Mouse (Mus musculus) heart, adult 9 months (tissue): Measurements from ENCODE around the gene Sgcb.

Experiments used
- DNase-seq, 2 experiments: peaks; one replicate each; pipeline ENCODE4 v3.0.0; 2022; ENCODE audit warnings: low spot score in 2 of 2

Sgcb gene

DNA sequence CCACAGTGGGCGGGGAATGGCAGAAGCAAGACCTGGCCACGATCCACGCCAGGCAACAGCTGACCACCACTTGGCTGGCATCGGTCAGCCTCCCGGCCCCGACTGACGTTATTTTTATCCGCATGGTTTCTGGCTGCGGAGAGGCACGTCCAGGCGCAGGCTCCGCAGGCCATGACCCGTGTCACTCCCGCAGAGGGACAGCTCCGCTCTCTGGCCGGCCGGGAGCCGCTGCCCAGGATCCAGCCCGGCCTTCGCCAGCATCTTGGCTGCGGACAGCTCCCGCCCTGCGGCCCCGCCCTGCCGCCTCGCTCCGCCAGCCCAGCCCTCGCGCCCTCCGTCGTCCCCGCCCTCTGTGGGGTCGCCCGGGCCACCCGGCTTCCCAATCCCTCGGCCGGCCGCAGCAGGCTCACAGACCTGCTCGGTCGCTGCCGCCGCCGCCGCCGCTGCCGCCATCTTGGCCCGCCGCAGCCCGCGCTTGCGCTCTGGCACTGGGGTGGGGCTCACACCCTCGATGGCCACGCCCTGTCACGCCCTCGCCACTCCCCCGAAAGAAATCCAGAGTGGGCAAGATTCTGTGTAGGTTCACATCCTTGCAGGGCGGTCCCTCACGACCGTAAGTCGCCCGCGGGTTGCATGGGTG is at the start of gene Sgcb:
Gene Sgcb (minus strand): TSS at position 530 of the 640 bp plus-strand sequence.
- DNase-seq, result peak; percentile 90 to 92

DNA sequence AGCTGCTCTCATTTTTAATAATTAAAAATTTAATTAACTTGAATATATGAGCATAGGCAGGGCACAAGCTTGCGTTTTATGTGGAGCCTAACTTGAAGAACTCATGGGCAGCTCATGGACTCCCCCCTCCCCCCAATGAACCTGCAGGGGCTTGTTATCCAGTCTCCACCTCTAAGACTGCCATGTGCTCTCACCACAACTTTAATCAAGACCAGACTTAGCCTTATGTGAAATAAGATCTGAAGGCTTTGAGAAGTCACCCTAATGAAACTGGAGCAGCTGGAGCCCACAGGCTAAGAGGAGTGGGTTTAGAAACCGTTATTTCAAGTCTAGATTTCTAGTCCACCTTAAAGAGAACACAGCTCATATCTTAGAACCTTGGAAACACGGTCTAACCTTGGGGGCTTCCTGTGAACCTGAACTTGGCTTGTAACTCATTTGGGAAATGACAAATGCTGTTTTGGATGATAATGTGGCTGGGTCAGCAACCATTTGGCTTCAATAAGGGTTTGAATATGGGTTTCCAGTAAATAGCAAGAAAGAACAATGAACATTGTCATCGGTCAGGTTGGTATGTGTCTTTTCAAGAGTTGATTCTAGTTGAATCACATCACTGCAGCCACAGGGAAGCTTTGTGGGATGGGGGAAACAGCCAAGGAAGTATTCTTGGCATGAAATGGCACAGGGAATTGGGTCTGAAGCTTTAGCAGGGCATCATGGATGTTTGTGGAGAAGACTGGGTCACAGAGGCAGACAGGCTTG is 46.8 kb upstream of the Sgcb start:
- no peak for DNase-seq

DNA sequence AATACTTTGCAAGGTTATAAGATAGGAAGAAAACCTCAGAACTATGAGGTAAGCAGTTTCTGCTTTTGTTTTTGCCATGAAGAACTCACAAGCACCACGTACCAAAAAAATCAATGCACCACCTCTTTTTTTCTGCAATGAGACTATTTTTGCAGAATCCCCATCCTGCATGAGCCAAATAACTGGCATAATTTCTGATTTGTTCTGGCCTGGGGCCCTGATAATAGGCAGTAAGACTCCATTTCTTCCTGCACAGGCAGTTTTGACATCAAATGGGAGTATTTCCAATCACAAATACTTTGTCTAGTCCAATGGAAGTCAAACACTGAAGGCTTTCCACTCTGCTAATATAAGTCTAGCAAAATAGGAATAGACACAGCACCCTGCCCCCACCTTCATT is 46.2 kb upstream of the Sgcb start:
- DNase-seq, result no peak

DNA sequence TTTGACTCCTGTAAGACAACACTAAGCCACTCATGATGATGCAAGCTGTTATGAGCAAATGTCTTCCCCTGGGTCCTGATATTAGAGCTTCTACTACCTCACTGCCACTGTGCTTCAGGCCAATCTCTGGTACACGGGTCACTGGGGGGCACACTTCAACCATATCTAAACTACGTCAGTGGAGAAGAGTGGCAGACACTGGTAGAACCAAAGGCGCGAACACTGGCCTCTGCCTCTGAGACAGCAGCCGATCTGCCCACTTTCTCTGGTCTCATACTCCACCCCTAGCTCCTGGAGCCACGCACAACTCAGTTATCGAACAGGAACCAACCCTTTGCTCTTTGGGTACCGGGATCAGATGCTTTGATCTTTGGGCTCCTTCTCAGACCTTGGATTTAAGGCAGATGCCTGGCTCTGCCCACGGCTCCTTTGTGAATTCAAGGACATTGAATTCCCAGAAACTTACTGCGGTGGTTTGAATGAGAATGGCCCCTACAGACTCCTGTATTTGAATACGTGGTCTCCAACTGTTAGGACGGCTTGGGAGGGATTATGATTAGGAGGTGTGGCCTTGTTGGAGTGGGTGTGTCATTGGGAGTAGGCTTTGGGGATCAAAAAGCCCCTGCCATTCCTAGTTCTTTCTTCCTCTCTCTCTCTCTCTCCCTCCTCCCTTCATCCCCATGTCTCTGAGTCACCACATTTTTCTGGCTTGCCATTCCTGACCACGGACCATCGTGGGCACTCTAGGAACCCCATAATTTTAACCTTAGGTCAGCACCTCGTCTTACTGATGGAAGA is 44.3 kb upstream of the Sgcb start:
- no peak for DNase-seq

DNA sequence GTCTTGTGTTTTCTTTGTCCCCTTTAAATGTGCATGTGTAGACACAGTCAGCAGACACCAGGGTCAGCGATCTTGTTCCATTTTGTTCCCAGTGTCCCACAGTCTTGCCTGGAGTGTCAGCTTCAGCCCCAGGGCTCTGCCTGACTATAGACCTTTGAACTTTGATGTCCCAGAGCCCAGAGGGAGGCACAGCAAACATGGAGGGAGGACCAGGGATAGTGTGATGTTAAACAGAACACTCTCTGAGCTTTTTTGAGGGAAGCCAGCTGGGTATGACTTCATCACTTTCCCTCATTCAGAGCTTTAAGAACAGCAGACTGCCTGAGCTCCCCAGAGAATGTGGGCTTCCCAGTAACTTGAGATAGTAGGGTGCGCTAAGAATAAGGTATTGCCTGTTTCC is 42.6 kb upstream of the Sgcb start:
- DNase-seq, result peak; percentile 56 to 65

DNA sequence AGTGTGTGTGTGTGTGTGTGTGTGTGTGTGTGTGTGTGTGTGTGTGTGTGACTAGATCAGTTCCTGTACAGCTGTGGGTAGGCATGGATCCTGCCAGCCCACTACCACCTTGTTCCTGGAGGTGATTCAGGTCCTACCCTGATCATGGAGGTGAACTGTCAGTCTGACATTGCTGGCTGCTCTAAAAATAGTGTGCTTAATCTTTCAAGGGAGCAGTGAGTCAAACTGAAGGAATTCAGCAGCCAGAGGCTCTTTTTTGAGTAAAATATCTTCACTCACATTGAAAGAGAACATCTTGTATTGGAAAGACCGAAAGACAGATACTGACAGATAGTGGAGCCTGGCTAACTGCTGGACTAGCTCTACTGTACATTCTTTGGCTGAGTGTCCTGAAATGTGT is 41.0 kb upstream of the Sgcb start:
- DNase-seq, result peak; percentile 24 to 29

DNA sequence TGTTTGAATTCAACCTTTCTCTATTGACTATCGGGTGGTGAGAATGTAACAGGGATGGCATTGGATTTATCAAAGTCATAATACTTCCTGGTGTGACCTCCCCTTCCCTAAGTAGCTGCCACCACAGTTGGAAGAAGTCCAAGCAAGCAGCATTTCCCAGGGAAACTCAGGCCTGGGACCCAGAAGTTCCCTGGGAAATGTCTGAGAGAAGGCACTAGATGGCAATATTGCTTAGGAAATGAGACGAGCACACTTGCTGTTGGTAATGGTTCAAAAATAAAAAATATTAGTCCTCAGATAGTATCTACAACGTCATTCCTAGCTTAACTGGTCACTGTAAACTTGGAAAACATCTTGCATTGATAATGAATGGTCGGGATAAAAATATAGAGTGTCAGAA is 38.6 kb upstream of the Sgcb start:
- DNase-seq, result peak in 1 of 2 experiments; percentile 25

DNA sequence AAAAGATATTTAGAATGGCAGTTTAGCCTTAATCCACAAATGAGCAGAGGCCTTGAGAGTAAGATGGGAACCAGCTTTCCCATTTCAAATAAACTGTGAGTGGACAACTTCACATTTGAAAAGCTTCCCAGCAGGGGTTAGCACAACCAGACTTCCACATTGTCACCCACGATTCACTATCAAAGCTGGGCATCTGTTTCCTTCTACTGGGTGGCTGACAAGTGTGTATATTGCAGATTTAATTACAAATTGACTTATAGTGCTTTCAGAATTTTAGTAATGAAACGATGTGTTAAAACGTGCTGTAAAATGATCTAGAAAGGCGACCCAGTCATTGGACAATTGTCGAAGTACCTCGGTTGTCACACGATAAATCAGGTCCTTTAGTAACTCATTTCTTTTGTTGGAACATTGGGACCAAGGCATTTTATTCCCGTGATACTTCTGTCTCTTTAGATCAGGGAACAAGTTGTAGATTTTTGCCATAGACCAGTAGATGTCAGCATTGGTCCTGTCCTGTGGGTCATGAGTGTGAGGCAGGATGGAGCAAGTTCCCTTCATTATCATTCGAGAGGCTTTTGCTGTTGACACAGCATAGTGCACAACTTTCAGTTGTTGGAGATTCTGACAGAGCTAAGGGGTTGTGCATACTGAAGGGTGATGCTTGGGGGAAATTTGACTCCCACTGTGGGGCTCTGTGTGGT is 36.3 kb upstream of the Sgcb start:
- DNase-seq, result no peak

DNA sequence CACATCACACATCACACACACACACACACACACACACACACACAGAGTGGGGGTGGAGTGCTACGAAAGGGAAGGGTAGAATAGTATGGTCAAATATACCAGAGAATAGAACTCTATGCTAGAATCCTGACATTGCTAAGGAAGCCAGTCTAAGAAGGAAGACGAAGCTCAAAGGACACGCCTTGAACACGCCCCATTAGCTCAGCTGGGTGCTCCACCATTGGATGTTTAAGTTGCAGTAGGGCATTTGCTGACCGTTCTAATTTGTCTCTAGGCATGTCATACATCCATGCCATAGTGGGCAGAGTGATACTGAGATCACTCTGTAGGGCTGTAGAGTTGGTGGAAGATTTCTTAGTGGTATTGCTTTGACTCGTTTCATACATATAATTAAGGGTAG is 35.6 kb upstream of the Sgcb start:
- DNase-seq, result no peak

DNA sequence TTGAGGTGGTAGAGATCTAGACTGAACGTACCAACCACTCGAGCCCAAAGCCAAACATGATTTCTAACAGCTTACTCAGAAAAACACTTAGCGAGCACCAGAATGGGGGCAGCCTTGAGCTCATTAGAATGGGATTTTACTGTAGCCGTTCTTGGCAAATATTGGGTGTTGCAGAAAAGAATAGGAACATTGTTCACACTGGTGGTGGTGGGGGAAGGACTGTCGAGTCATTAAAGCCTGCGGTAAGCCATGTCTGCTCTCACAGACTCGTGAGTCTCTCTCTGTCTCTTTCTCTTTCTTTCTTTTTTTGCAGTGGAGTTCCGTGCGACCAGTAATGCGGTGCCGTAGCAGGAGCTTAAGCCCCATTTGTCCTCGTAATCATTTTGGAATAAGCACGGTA is 29.0 kb upstream of the Sgcb start:
- DNase-seq, result no peak

DNA sequence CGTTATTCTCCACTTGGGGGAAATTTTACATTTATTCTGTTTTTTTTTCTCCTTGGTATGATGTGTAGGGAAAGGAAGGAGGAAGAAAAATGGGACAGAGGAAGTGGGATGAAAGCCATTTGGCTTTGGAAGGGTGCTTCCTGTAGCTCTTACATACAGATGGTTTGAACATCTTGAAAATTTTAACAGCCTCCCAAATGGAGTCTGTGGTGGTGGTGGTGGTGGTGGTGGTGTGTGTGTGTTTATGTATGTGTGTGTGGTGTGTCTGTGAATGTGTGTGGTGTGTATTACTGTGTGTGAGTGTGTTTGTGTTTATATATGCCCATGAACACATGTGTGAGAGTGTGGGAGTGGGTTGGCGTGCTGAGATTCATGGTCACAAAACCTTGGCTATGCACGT is 28.0 kb upstream of the Sgcb start:
- DNase-seq, result no peak

DNA sequence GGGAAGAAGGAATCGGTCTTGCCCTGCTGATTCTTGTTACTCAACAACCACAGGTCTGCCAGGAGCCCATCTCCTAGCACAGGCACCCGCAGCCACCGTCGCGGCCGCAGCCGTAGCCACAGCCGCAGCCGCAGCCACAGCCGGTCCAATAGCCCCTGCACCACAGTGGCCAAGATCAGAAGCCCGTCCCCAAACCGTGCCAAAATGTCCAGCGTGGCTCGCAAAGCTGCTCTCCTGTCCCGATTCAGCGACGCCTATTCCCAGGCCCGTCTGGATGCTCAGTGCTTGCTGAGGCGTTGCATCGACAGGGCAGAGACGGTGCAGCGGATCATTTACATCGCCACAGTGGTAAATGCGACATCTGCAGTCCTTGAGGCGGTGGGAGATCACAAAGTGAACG is 21.8 kb upstream of the Sgcb start:
- no peak for DNase-seq

DNA sequence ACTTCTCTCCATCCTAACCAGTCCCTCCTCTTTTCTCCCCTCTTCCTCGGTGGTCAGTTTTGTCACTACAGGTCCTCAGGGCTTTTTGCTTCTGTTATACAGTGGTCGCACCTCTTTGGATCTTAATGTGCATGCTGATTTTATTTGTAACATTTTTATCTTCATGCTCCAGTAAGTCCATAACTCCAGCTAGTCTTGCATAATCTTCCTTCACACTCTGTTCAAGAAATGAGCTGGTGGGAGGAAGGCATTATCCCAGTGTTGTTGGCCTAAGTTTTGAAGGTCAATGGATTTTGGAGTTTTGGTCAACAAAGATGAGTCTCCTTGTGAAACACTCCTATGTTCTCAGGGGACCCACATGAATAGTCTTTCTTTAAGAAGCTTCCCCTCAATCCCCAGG is 20.3 kb upstream of the Sgcb start:
- DNase-seq, result no peak

DNA sequence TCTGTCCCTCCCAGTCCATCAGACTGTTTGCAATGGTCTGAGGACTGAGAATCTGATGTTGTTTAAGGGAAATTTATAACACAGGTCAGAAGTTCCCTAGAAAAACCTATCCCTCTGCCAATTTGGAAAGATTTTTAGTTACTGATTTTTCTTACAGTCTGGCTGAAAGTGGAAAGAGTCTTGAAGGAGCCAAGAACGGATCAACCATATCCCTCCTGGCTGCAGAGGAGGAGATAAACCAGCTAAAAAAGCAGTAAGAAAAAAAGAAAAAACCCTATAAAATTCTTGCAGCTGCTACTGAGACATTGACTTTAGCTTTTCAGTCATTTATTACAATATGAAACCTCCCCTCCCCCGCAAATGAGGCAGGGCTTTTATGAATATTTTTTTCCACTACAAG is 19.1 kb upstream of the Sgcb start:
- no peak for DNase-seq

DNA sequence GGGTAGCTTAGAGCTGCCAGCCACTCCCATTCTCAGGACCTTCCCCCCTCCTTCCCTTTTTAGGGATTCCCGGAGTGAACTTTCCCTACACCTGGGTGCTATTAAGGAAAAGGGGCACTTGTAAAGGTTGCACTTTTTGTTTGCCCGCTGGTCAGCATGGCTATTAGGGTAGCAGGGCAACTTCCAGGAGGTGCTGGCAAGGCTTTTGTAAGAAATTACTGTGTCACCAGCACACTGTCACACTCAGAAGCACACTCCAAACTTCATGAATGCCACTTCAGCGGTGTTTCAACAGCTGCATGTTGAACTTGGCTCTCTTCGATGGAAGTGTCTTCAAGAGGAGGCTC is 4.2 kb upstream of the Sgcb start:
- no peak for DNase-seq

DNA sequence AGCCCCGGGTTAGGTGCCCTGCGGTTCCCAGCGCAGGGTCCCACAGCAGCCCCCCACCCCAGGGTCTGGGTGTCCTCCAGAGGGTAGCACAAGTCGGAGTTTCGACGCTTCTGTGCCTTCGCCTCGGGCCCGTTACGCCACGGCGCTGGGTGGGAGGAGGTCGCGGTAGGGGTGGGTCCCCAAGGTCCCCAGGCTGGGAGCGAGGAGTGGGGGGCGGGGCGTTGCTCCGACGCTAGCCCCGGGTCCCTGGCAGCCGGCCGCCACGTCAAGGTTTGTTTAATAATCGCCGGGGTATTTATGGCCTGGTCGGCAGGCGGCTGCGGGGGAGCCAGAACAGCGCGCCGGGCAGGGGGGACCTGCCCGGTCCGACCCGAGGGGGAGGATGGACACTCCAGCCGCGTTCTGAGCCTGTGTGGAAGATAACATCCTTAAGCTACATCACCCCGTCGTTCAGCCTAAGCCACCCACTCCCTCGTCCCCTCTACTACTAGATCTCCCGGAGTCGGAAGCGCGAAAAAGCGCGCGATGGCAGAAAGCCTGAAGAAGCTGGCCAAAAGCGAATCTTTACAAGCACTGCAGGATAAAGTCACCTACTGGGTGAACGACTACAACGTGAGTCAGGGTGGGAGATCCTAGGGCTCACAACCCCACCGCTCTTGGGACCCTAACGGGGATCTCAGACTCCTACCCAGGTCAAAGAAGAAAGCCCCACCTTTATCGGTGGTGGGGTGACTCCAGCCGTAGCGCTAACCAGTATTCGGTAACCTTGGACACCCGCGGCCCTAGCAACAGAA is 3.7 kb upstream of the Sgcb start, which contains the start of gene Spata18:
Gene Spata18 (plus strand): TSS at position 319 of the 794 bp plus-strand sequence.
- no peak for DNase-seq

DNA sequence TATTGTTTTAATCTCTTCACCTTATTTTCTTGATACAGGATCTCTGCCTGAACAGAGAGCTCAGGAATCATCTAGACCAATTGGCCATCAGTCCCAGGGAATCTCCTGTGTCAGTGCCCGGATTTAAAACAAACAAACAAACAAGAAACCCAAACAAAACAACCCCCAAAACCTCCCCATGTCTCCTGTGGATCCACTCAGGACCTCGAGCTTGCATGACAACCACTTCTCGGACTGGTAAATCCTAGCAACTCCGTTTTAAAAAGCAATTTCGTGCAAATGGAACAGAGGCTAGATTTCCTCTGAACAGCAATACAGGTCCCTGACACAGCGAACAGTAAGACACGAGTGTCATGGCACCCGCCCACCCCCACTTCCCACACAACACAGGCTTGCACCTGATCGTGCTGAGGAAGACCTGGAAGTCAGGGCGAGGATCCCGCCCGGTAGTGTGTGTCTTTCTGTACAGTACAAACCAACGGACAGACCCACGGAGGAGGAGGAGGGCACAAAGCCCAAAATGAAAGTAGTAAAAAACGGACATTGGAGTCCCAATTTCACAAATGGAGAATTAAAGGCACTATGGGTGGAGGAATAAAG is 2.9 kb upstream of the Sgcb start:
- DNase-seq, result no peak

DNA sequence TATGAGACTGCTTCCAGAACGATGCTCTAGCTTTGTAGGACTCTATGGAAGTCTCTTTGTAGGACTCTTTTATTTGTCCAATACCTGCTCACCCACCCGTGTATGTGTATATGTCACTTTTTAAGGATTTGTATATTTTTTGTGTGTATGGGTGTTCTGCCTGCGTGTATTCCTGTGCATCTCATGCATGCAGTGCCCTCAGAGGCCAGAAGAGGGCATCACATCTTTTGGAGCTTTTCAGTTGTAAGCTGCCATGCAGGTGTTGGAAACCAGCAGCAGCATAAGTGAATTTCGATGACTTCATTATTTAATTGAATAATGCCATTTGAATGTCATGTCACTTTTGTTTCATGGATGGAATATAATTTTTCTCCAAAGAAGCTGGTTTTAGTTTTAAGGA is 5.5 kb downstream of the Sgcb start:
- no peak for DNase-seq

DNA sequence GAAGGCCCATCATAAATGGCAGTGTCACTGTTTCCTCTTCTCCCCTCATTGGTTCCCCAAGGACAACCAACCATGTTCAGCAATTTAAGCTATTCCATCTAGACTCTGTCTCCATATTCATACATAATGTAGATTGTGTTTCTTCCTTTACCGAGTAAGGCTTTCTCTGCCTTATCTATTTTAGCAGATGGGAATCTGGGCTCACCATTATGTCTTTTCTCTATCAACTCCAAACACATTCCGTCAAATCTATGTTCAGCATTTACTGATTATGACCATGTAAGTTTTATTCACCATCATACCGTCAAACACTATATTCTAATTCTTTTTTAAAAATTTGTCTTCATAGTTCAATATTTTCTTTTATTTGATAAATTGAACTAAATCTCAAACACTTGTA is 6.5 kb downstream of the Sgcb start:
- DNase-seq, result no peak

DNA sequence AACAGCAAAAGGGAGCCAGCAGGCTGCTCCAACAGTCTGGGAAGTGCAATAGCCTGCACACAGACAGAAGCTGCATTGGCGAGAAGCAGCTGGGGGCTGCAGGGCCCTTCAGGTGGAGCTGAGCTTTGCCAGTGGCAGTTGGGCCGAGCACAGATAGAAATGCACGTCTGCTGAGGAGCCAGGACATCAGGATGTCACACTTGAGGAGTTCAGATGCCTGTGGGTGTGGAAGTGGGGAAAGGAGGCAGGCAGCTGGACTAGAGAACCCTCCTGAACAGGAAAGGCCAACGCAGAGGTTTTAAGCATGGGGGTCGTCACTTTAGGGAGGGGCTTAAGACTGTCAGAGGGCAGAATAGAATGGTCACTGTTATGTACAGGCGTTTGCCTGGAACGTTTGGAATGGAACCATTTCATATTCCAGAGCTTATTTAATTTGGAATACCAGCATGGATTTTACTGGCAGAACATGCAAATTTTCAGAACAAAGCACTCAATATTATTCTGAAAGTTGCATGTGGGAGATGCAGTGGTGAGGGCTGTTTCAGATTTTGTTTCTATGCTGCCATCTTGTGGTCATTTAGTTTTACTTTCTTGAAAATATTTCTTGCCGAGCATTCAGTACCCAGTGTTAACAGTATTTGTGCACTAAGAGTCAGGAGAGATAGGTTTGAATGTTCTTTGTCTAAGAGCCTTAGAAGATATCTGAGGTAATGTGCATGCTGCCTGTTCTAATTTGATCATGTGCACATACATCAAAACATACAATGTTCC is 10.1 kb downstream of the Sgcb start:
- peak; percentile 17 to 28 for DNase-seq
